Mouse (Mus musculus) gastrocnemius, adult 2 months (tissue): ENCODE measurements around the gene Gpr153. TPM values are rescaled to one million over a fixed set of nuclear protein-coding genes. Genes with fewer than 3 reads are reported as not detected.
A peak's percentile ranks its signal among the peaks of the same experiment; 100 is the strongest.

Source experiments
- DNase-seq: peaks from one replicate; pipeline ENCODE4 v3.0.0; 2022
- H3K27ac ChIP-seq: fragments of 200-600 bp; 2 replicates; pipeline ENCODE4 v1.8.1; 2022; ENCODE audit warnings: mild to moderate bottlenecking
- H3K4me3 ChIP-seq: fragments of 200-600 bp; 2 replicates; pipeline ENCODE4 v1.8.1; 2022; ENCODE audit warnings: mild to moderate bottlenecking, moderate library complexity
- CTCF ChIP-seq: fragments of 200-600 bp; IDR thresholded peaks from 2 replicates; pipeline ENCODE4 v1.8.1; 2022; ENCODE audit warnings: antibody characterized with exemption, mild to moderate bottlenecking, moderate library complexity
- intact Hi-C: fragments of 180-260 bp; cut with DNase I; formaldehyde crosslinking; loops from one replicate; pipeline ENCODE4 v1.15.1; 2025
- total RNA-seq, 2 experiments: library from RNA; stranded (reverse); gene quantifications; 2 replicates each; pipeline ENCODE4 v1.2.3; 2021

Gpr153 gene
- total RNA-seq, 2 experiments from 2014 or later, result 3.4 to 7.3 TPM

GRCm38 (mm10) chr4:152296371-152296770 is 22.3 kb downstream of the Gpr153 start:
- TF ChIP-seq CTCF, result no peak
- peak overlapping the region; percentile 83 for H3K4me3 ChIP-seq
- no peak for DNase-seq
- intact Hi-C loops, result no loop called here
- H3K27ac ChIP-seq, result peak overlapping the region; percentile 89

GRCm38 (mm10) chr4:152296874-152297861 is 23.1 kb downstream of the Gpr153 start, which contains the start of gene Icmt:
Gene Icmt (plus strand): TSS chr4:152297227.
- no peak for TF ChIP-seq CTCF
- intact Hi-C loops, result no loop called here
- Histone ChIP-seq H3K4me3 (peak within 1 kb of the TSS; percentile 83), H3K27ac (peak within 1 kb of the TSS; percentile 89)
- peak; percentile 100 for DNase-seq

- Histone ChIP-seq H3K4me3 (no peak overlapping the region), H3K27ac (no peak overlapping the region)
- peak; percentile 13 for DNase-seq
- intact Hi-C loops, result no loop called here
- no peak for TF ChIP-seq CTCF
Observed at GRCm38 (mm10) chr4:152298836-152299235, 24.8 kb downstream of the Gpr153 start.

GRCm38 (mm10) chr4:152300375-152300774 is 26.3 kb downstream of the Gpr153 start:
- H3K27ac ChIP-seq, result no peak overlapping the region
- TF ChIP-seq CTCF, result no peak
- no peak overlapping the region for H3K4me3 ChIP-seq
- intact Hi-C loops, result no loop called here
- no peak for DNase-seq

- intact Hi-C loops, result no loop called here
- DNase-seq, result peak; percentile 14
- Histone ChIP-seq H3K4me3 (no peak overlapping the region), H3K27ac (no peak overlapping the region)
- TF ChIP-seq CTCF, result no peak
Observed at GRCm38 (mm10) chr4:152302012-152302411, 28.0 kb downstream of the Gpr153 start.

GRCm38 (mm10) chr4:152303172-152303571 is 29.1 kb downstream of the Gpr153 start:
- DNase-seq, result peak; percentile 13
- intact Hi-C loops, result no loop called here
- no peak for TF ChIP-seq CTCF
- Histone ChIP-seq H3K4me3 (no peak overlapping the region), H3K27ac (no peak overlapping the region)

- intact Hi-C loops, result no loop called here
- no peak for TF ChIP-seq CTCF
- Histone ChIP-seq H3K4me3 (no peak overlapping the region), H3K27ac (no peak overlapping the region)
- DNase-seq, result peak; percentile 13
Observed at GRCm38 (mm10) chr4:152304685-152305084, 30.7 kb downstream of the Gpr153 start.

- Histone ChIP-seq H3K27ac (no peak overlapping the region), H3K4me3 (no peak overlapping the region)
- intact Hi-C loops, result no loop called here
- DNase-seq, result peak; percentile 10
- no peak for TF ChIP-seq CTCF
Observed at GRCm38 (mm10) chr4:152305991-152306390, 32.0 kb downstream of the Gpr153 start.

GRCm38 (mm10) chr4:152307542-152307941 is 33.5 kb downstream of the Gpr153 start:
- peak; percentile 10 for DNase-seq
- TF ChIP-seq CTCF, result no peak
- intact Hi-C loops, result no loop called here
- no peak overlapping the region for H3K27ac ChIP-seq
- H3K4me3 ChIP-seq, result no peak overlapping the region

- no peak for TF ChIP-seq CTCF
- H3K4me3 ChIP-seq, result no peak overlapping the region
- no peak for DNase-seq
- H3K27ac ChIP-seq, result no peak overlapping the region
- intact Hi-C loops, result no loop called here
Observed at GRCm38 (mm10) chr4:152312186-152312585, 38.2 kb downstream of the Gpr153 start.

- intact Hi-C loops, result no loop called here
- no peak for DNase-seq
- no peak for TF ChIP-seq CTCF
- no peak overlapping the region for H3K27ac ChIP-seq
- H3K4me3 ChIP-seq, result peak overlapping the region; percentile 63
Observed at GRCm38 (mm10) chr4:152313211-152313632, 39.2 kb downstream of the Gpr153 start.

GRCm38 (mm10) chr4:152313934-152314333 is 39.9 kb downstream of the Gpr153 start:
- Histone ChIP-seq H3K27ac (no peak overlapping the region), H3K4me3 (no peak overlapping the region)
- intact Hi-C loops, result no loop called here
- peak; percentile 8; the same call in 1 of the 2 replicates for TF ChIP-seq CTCF
- no peak for DNase-seq

GRCm38 (mm10) chr4:152315498-152316213 is 41.6 kb downstream of the Gpr153 start:
- H3K27ac ChIP-seq, result no peak overlapping the region
- TF ChIP-seq CTCF, result no peak
- intact Hi-C loops, result no loop called here
- H3K4me3 ChIP-seq, result peak overlapping the region; percentile 30; the same call in 1 of the 2 replicates
- DNase-seq, result no peak
